Mouse (Mus musculus) neural tube, embryonic 11.5 days (tissue): Measurements from ENCODE around the gene Itih1. TPM values are rescaled to one million over a fixed set of nuclear protein-coding genes. Genes with fewer than 3 reads are reported as not detected.

Experiments
- polyA plus RNA-seq: library from polyadenylated mRNA; unstranded; fragments of >200 nt; fragmentation: Nextera tagmentation; extraction: Ambion mirVana; gene quantifications from 2 replicates; pipeline ENCODE4 v1.2.1, GENCODE M21; 2014

Itih1 gene
- polyA plus RNA-seq, 1 experiment from 2014 or later = not detected

Other genes starting within 250 kb of the Itih1 start
- gene Sfmbt1, start 228.4 kb downstream of the Itih1 start, polyA plus RNA-seq = 19.3 and 19.5 TPM in 2 replicates
- 26.7 and 31.2 TPM in 2 replicates for gene Tmem110, start 117.7 kb downstream of the Itih1 start, polyA plus RNA-seq
- 2.8 and 3.0 TPM in 2 replicates for gene Mustn1, start 64.1 kb downstream of the Itih1 start, polyA plus RNA-seq
- not detected in 2 replicates for gene Itih4, start 56.8 kb downstream of the Itih1 start, polyA plus RNA-seq
- gene Itih3, start 19.5 kb downstream of the Itih1 start, polyA plus RNA-seq = 0.23 TPM in 1 of 2 replicates, not detected in the other
- 15.9 and 17.0 TPM in 2 replicates for gene Nek4, start 8.1 kb upstream of the Itih1 start, polyA plus RNA-seq
- 54.9 and 59.2 TPM in 2 replicates for gene Glt8d1, start 58.1 kb upstream of the Itih1 start, polyA plus RNA-seq
- gene Spcs1, start 58.4 kb upstream of the Itih1 start, polyA plus RNA-seq = 260 and 262 TPM in 2 replicates
- gene Pbrm1, start 75.8 kb upstream of the Itih1 start, polyA plus RNA-seq = 120 and 122 TPM in 2 replicates
- 101 and 107 TPM in 2 replicates for gene Gnl3, start 75.9 kb upstream of the Itih1 start, polyA plus RNA-seq
- gene Smim4, start 185.7 kb upstream of the Itih1 start, polyA plus RNA-seq = 58.9 and 62.5 TPM in 2 replicates
- gene Nt5dc2, start 187.8 kb upstream of the Itih1 start, polyA plus RNA-seq = 537 and 588 TPM in 2 replicates
- gene Stab1, start 225.4 kb upstream of the Itih1 start, polyA plus RNA-seq = 18.7 and 23.8 TPM in 2 replicates